Mouse (Mus musculus): ENCODE data around the gene Uchl4. TPM values are rescaled to one million over a fixed set of nuclear protein-coding genes. Genes with fewer than 3 reads are reported as not detected.
"Not testable (repeated sequence)": the region's sequence is repeated elsewhere in the genome, so short reads cannot be mapped to it uniquely, and the experiment has no call there.

The Uchl4 gene
- total RNA-seq (2021): 1 to 10 TPM; 2.5 to 2.7 TPM
- long read RNA-seq, experiment 1: 0 reads
- long read RNA-seq, experiment 2: 0 reads

GRCm38 (mm10) chr9:64234768-64235435, at the start of gene Uchl4:
Gene Uchl4 (plus strand): TSS chr9:64235201.
- DNase-seq: no peak

DNA sequence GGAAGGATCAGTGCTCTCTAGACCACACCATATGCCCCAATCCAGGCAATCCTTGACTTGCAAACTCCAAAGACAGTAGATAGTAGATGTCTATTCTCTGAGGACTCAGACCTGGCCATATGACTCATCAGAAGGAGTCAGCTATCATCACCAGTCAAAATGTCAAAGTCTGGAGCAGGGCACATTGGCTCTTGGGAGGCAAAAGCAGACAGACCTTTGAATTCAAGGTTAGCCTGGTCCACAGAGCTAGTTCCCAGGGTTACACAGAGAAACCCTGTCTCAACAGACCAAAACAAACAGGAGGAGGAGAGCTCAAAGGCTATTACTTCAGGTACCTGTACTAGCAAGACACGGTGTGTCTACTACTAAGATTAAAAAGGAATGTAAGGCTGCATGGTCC, 41.1 kb upstream of the Uchl4 start:
- DNase-seq: peak; percentile 28 to 31

DNA sequence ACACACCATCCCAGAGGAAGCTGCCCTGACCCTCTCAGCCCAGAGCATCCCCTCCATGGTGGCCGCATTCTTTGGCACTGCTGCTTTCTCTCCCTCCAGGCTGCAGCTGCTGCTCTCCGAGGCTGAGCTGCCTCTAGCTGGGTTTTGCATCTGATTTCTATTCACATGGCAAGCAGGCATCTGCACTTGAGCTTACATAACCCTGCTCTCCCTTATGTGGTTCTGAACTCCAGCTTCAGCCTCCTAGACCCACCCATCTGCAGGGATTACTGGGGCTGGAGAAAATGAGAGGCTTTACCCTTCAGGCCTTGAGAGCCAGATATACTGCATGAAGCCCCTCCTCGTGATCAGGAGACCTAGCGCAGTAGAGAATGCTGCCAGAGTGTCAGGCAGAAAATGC, 39.4 kb upstream of the Uchl4 start:
- DNase-seq: no peak

GRCm38 (mm10) chr9:64197524-64197923, 37.5 kb upstream of the Uchl4 start:
- DNase-seq: no peak

GRCm38 (mm10) chr9:64198068-64198762, 36.8 kb upstream of the Uchl4 start:
- DNase-seq: no peak

GRCm38 (mm10) chr9:64198763-64199418, 36.1 kb upstream of the Uchl4 start:
- not testable (repeated sequence) for DNase-seq

GRCm38 (mm10) chr9:64199897-64200296, 35.1 kb upstream of the Uchl4 start:
- DNase-seq: no peak

- no peak for DNase-seq
Measured at GRCm38 (mm10) chr9:64202331-64202730, 32.7 kb upstream of the Uchl4 start.

GRCm38 (mm10) chr9:64202866-64203265, 32.1 kb upstream of the Uchl4 start:
- no peak for DNase-seq

GRCm38 (mm10) chr9:64207509-64208084, 27.4 kb upstream of the Uchl4 start:
- no peak for DNase-seq

DNA sequence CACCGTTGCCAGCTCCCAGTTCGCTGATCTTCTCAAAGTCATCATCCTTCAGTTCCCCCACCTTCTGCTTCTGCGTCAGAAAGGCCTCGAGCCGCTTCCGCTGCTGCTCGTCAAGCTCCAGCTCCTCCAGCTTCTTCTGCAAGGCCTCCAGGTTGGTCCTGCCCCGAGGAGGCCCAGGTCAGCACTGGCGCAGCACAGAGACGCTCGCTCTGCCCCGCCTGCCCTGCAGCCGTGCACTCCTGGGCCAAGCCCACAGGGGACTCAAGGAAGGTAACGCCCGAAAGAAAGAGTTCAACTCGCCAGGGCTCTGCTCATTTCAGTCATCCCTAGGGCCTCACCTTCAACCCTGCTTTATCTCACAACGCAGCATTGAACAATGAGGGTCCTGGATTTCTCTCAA, 20.5 kb upstream of the Uchl4 start:
- DNase-seq: no peak

GRCm38 (mm10) chr9:64216090-64216489, 18.9 kb upstream of the Uchl4 start:
- no peak for DNase-seq

DNA sequence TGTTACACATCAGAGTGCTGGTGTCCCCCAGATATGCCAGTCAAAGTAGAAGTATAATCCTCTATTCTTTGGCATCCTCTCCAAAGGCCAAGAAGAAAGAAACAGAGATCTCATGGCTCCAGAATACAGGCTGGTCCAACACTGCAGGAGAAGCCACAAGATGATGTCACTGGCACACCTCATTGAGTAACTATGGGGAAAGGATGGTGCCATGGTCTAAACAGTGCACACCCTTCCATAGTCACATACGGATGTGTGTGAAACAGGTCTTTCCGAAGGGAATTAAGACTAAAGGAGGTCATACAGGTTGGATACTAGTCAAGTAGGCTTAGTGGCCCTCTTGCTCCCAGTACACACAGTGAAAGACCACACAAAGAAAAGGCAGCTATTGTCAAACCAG, 18.4 kb upstream of the Uchl4 start:
- no peak for DNase-seq

GRCm38 (mm10) chr9:64217887-64218286, 17.1 kb upstream of the Uchl4 start:
- no peak for DNase-seq

DNA sequence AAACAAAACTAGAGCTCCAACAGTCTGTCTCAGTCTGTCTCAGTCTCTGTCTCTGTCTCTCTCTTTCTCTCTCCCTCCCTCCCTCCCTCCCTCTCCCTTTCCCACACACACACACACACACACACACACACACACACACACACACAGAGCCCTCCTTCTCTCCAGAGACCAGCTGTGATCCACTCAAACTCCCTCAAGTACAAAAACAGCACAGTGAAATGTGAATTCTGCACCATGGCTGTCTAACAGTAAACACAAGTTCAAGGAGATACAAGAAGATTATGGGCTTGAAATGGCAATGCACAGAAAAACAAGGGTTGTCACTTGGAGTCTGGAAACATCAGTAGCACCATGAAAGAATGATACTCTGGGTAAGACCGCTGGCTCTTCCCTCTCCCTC, 15.7 kb upstream of the Uchl4 start:
- no peak for DNase-seq

DNA sequence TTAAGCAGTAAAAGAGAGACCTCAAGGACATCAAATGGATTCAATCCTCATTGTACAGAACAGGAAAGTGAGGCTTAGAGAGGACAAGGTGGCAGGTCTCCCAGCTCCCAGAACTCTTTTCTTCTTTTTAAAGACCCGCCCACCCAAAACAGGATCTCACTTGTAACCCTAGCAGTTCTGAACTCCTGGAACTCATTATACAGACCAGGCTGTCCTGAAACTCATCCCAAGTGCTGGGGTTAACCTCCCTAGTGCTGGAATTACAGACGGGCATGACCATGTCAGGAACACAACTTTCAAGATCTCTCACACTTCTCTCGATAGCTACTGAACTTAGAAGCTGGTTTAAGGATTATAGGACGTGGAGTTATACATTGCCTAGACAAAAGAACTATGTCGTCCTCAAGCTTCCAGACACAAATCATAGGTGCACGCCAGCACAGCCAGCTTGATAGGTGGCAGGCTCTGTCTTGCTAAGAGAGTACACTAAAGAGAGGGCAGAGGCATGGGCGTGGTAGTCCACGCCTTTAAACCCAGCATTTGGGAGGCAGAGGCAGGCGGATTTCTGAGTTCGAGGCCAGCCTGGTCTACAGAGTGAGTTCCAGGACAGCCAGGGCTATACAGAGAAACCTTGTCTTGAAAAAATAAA, 15.1 kb upstream of the Uchl4 start:
- DNase-seq: no peak

GRCm38 (mm10) chr9:64220603-64221002, 14.4 kb upstream of the Uchl4 start:
- DNase-seq: no peak

GRCm38 (mm10) chr9:64221480-64221879, 13.5 kb upstream of the Uchl4 start:
- DNase-seq: no peak

- no peak for DNase-seq
Measured at GRCm38 (mm10) chr9:64222098-64222497, 12.9 kb upstream of the Uchl4 start.

DNA sequence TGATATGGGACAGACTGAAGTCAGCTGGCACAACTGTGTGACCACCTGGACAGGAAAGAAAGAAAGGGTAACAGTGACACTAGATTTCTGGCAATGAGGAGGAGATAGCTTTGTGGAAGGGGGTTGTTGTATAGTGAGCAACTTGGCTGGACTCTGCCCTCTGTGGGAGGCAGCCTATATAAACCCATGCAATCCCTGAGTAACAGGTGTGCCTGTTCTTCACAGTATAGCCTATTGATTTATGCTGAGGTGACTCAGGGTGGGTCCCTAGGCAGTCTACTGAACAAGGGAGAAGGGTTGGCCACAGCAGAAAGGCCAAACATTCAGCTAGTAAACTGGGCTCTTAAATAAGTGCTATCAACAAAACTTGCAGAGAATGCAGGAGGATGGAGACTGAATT, 9.2 kb upstream of the Uchl4 start:
- no peak for DNase-seq

DNA sequence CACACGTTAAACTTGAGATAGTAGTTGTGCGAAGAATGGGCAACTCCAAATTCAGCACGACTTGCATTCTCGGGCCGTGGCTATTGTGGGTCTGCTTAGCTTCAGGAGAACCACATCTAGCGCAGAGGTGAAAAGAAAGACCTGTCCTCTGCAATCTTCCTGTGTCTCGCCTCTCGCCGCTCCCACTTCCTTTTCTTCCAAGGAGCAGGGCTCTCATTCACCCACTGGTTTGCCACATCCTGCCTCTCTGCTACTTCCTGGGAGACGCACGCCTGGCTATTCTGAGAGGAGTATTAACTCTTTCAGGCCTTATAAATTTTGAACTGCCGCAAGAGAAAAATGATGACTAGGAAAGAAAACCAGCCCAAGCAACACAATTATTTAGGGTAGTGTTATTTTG, 7.3 kb upstream of the Uchl4 start:
- DNase-seq: no peak

DNA sequence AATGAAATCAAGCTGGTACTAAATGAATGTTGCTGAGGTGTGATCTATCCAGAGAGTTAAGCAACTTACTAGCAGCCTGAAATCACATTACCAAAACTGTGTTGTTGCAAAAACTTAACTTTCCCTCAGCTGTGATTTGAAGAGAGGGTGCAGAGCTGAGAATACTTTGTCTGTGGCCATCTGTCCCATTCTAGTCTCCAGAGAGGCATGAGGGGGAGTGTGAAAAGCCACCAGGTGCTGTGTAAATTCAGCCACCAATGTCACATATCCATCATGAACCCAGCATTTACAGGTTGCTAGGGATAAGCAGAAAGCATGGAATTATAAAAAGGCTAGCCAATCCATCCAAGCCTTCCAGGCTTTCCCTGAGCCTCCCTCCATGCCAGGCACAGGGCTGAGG, 6.0 kb upstream of the Uchl4 start:
- DNase-seq: no peak
